Mouse (Mus musculus) cerebellum, adult 2 months (tissue): ENCODE data around the gene Wdr44.

Experiments
- CTCF ChIP-seq: fragments of 200-500 bp; IDR thresholded peaks from 2 replicates; pipeline ENCODE4 v1.5.1; 2011; ENCODE audit warnings: low read depth, mild to moderate bottlenecking, control low read depth, low read length, moderate library complexity, borderline replicate concordance; ENCODE audit not compliant: insufficient read depth
- POLR2A ChIP-seq: fragments of 200-500 bp; IDR thresholded peaks from 2 replicates; pipeline ENCODE4 v1.6.1; 2011; ENCODE audit warnings: low read length, control low read depth, borderline replicate concordance; ENCODE audit not compliant: insufficient read depth

DNA sequence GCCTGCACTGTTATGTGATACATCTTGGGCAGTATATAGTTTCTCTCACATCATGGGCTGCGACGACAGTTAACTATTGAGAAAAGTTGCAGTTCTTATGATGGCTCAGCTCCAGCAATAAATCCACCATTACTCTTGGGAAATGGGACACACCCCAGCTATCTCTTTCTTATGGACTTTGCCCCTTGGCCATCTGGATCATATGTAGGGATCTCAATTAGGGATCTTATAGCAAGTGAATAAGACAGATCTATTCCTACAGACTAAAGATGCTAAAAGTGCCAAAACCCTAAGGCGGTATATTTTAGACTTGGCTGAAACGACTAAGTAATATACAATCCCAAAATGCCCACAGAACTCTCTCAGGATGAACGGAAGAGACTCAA is 522 bp upstream of the Wdr44 start:
- no peak for TF ChIP-seq POLR2A
- TF ChIP-seq CTCF: no peak
